Mouse (Mus musculus): ENCODE data around the gene Tex2. TPM values are rescaled to one million over a fixed set of nuclear protein-coding genes. Genes with fewer than 3 reads are reported as not detected.
A peak's percentile ranks its signal among the peaks of the same experiment; 100 is the strongest.

Tex2 gene
- polyA plus RNA-seq, 1 experiment from 2014 or later, result 10.3 TPM

DNA sequence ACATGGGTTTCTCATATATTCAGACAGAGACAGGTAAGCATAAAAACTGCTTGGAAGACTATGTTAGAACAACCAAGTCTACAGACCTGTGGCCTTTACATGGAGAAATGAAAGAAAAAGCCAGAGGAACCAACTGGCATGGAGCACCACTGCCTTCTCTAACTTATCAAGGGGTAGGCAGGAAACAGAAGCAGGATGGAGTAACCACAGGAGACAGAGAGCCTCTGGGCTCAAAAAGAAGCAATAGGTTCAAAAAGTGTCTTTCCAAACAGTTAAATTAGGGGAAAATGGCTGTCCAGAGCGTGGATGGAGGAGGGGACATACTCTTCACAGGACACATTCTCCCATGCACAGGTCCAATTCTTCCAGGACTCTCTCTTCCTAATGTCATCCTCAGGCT is 141.6 kb downstream of the Tex2 start:
- Histone ChIP-seq H3K4me2 (no peak overlapping the region), H3K9ac (no peak overlapping the region), H3K4me3 (replicated peaks) (no peak overlapping the region), H3K9me3 (no peaks in the 10 kb centered on the region), H3K27me3 (replicated peaks) (no peaks in the 10 kb centered on the region), H3K27ac (no peak overlapping the region), H3K36me3 (no peaks in the 10 kb centered on the region), H3K4me1 (0 out of 2 replicates have a peak, but pooled peaks cover 6% of the 10 kb centered on the region)
- ATAC-seq (ENCODE audit: insufficient read depth, low FRiP score, low read depth), result no peak
- WGBS, result 96% methylated on average over 1 of the region's 1 CpGs

DNA sequence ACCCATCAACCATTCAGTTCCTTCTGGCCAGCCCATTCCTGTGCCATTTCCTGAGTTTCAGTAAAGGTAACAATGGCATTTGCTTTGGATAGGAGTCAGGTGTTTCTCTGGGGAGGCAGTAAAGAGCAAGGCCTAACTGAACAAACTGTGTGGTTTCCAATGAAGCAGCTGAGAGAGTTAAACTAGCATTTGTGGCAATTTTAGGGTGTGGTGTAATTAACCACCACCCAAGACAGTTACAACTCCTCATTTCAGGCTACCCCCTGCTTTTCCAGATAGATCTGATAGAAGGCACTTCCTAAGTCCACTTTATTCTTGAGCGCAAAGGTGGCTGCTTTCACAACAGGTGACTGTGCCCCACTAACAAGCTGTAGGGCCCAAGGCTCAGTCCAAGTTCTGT is 144.7 kb downstream of the Tex2 start:
- Histone ChIP-seq H3K4me1 (0 out of 2 replicates have a peak, but pooled peaks cover 6% of the 10 kb centered on the region), H3K9me3 (no peaks in the 10 kb centered on the region), H3K27ac (no peak overlapping the region), H3K36me3 (no peaks in the 10 kb centered on the region), H3K4me3 (replicated peaks) (no peak overlapping the region), H3K4me2 (no peak overlapping the region), H3K9ac (no peak overlapping the region), H3K27me3 (replicated peaks) (no peaks in the 10 kb centered on the region)
- WGBS, result 89% methylated on average over 1 of the region's 1 CpGs
- ATAC-seq (ENCODE audit: insufficient read depth, low FRiP score, low read depth), result no peak

DNA sequence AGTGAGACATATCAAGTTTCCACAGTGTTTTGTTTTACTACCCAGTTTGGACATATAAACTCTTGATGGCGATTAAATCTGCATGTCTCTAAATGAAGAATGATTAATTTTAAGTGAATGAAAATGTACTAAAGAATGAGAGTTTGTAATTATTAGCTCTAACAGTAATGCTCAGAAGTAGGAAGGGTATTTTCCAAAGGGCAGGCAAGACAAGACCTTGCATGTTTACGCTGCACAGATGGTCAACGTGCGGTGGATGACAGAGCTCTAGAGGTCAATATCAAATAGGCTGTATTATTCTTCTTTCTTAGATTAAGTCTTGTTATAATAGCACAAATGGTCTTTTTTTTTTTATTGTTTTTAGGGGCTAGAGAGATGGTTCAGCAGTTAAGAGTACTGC is 147.3 kb downstream of the Tex2 start:
- WGBS, result 69% methylated on average over 4 of the region's 4 CpGs

DNA sequence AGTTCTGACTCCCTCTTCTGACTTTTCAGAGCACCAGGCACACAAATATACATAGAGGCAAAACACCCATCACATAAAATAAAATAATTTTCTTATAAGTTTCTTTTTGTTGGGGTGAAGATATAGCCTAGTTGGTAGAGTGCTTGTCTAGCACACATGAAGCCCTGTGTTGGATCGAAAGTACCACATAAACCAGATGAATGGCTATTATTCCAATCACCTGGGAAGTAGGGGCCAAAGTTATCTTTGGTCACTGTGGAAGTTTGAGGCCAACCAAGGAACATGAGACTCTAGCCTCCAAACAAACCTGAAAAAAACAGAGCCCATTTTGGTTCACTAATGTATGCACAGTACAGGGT is 147.7 kb downstream of the Tex2 start:
- no peak for ATAC-seq (ENCODE audit: insufficient read depth, low FRiP score, low read depth)
- no peak overlapping the region for H3K4me3 ChIP-seq (replicated peaks)
- 98% methylated on average over 1 of the region's 1 CpGs for WGBS

More for the DNA sequence above, 147.3 kb downstream of the Tex2 start:
- no peak for ATAC-seq (ENCODE audit: insufficient read depth, low FRiP score, low read depth)
- H3K4me1 ChIP-seq, result peaks cover 7% of the 10 kb centered on the region; the same call in 1 of the 2 replicates
- H3K4me2 ChIP-seq, result no peak overlapping the region
- no peak overlapping the region for H3K9ac ChIP-seq
- H3K27ac ChIP-seq, result no peak overlapping the region
- no peaks in the 10 kb centered on the region for H3K36me3 ChIP-seq
- no peak overlapping the region for H3K4me3 ChIP-seq (replicated peaks)
- no peaks in the 10 kb centered on the region for H3K9me3 ChIP-seq
- no peaks in the 10 kb centered on the region for H3K27me3 ChIP-seq (replicated peaks)

DNA sequence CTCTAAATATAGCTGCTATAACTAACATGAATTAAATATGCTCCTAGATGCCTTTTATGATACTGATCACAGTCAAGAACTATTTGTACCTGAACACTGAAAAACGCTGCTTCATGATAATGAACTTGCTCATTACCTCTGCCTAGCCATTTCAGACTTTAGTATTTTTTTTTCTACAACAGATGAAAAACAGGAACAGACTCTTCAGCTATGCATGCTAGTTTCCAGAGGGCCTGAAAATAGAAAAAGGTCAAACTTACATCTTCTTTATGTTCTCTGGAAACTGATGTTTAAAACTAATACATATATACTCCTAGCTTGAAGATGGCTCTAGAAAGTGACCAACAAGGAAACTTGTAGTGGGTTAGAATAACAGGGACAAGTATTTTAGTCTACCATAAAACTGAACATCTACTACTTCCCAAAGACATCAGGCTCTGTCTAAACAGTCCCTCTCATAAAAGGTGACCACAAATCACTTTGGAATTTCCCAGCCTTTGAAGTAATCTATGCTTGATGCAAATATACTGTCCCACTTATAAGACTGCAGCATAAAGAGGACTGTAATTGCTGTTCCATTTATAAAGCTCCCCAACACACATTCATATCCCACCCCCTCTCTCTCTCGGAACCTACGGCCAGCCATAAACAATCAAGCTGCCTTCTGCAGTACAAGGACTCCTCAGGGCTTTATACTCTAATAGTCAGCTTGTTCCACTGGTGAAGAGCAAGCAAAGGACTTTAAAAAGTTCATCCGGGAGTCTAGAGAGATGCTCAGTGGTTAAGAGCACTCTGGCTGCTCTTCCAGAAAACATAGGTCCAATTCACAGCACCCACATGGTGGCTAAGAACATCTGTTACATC is 148.3 kb downstream of the Tex2 start:
- H3K27ac ChIP-seq, result no peak overlapping the region
- ATAC-seq (ENCODE audit: insufficient read depth, low FRiP score, low read depth), result no peak
- 69% methylated on average over 4 of the region's 4 CpGs for WGBS
- no peak overlapping the region for H3K4me2 ChIP-seq
- no peak overlapping the region for H3K9ac ChIP-seq
- H3K4me1 ChIP-seq, result peaks cover 7% of the 10 kb centered on the region; the same call in 1 of the 2 replicates
- no peak overlapping the region for H3K4me3 ChIP-seq (replicated peaks)
- H3K9me3 ChIP-seq, result no peaks in the 10 kb centered on the region
- no peaks in the 10 kb centered on the region for H3K27me3 ChIP-seq (replicated peaks)
- no peaks in the 10 kb centered on the region for H3K36me3 ChIP-seq

More for the DNA sequence above, 147.7 kb downstream of the Tex2 start:
- peaks cover 7% of the 10 kb centered on the region; the same call in 1 of the 2 replicates for H3K4me1 ChIP-seq
- H3K27me3 ChIP-seq (replicated peaks), result no peaks in the 10 kb centered on the region
- no peak overlapping the region for H3K9ac ChIP-seq
- H3K4me2 ChIP-seq, result no peak overlapping the region
- H3K9me3 ChIP-seq, result no peaks in the 10 kb centered on the region
- H3K36me3 ChIP-seq, result no peaks in the 10 kb centered on the region
- no peak overlapping the region for H3K27ac ChIP-seq

DNA sequence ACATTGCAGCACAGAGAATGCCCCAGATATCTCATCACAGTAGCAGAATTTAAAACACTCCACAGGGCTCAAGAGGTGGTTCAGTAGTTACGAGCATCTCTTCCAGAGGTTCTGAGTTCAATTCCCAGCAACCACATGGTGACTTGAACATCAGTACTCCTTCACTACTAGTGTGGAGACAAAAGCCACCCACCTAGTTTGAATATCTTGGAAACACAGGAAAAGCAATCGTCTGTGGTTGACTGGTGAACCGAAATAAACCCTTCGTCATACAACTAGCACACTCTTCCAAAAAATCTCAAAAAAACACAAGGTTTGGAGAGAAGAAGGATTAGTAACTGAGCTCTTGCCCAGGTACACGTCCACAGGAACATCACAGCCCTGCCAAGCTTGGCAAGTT is 149.4 kb downstream of the Tex2 start:
- H3K4me2 ChIP-seq, result no peak overlapping the region
- 66% methylated on average over 5 of the region's 5 CpGs for WGBS
- H3K4me3 ChIP-seq (replicated peaks), result no peak overlapping the region
- peaks cover 7% of the 10 kb centered on the region; the same call in 1 of the 2 replicates for H3K4me1 ChIP-seq
- H3K9ac ChIP-seq, result no peak overlapping the region
- ATAC-seq (ENCODE audit: insufficient read depth, low FRiP score, low read depth), result no peak
- no peaks in the 10 kb centered on the region for H3K36me3 ChIP-seq
- H3K9me3 ChIP-seq, result no peaks in the 10 kb centered on the region
- H3K27ac ChIP-seq, result no peak overlapping the region
- no peaks in the 10 kb centered on the region for H3K27me3 ChIP-seq (replicated peaks)

DNA sequence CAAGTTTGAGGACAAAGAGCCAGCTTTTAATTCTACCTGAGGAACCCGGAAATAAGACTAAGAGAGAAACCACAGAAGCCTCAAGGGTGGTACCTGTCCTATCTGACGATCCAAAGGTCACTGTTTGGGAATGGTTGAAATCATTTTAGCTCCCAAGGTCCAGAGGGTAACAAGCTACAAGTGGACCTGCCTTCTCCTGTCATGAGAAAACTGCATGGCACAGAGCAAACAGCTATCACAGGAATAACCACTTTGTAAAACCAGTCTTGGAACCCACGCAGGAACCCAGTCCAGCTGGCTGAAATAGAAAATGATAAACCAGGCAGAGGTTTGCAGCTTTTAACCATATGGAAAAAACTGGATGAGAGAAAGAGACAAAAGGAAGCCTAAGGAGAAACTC is 150.9 kb downstream of the Tex2 start:
- Histone ChIP-seq H3K4me3 (replicated peaks) (no peak overlapping the region), H3K27me3 (replicated peaks) (no peaks in the 10 kb centered on the region), H3K4me1 (peaks cover 7% of the 10 kb centered on the region; the same call in 1 of the 2 replicates), H3K27ac (peak overlapping the region; percentile 46; the same call in 1 of the 2 replicates), H3K9me3 (no peaks in the 10 kb centered on the region), H3K4me2 (no peak overlapping the region), H3K36me3 (no peaks in the 10 kb centered on the region), H3K9ac (no peak overlapping the region)
- WGBS, result 46% methylated on average over 3 of the region's 3 CpGs
- no peak for ATAC-seq (ENCODE audit: insufficient read depth, low FRiP score, low read depth)

DNA sequence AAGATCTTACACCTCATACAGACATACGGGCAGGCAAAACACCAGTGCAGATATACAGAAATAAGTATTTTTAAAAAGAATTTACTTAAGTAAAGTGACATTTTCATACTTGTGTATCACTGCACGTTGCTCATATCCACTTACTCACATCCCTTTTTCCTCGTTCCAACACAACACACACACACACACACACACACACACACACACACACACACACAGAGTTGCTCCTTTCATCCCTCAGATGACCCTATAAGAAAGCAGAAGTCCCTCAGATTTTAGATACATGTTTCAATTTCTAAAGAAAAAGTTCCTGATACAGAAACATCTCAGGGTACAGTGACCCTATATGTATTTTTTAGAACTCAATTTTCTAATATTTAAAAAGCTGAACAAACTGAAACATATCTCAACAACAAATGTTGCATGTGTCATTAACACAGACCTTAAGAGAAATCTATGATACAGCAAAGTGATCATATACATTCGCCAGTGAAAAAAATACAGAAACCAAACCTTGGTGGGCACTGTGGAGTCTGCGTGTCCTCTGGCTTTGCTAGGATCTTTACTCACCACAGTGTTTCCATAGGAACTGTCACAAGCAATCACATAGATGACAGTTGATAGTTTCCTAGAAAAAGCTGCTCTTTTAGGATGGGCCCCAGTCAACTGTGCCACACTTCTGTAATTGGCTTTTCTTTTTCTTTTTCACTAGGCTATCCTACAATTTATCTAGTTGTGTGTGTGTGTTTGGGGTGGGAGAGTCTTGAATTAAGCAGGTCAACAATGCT is 151.9 kb downstream of the Tex2 start:
- no peak overlapping the region for H3K4me2 ChIP-seq
- no peaks in the 10 kb centered on the region for H3K36me3 ChIP-seq
- 76% methylated on average over 5 of the region's 5 CpGs for WGBS
- peaks cover 7% of the 10 kb centered on the region; the same call in 1 of the 2 replicates for H3K4me1 ChIP-seq
- no peaks in the 10 kb centered on the region for H3K9me3 ChIP-seq
- H3K9ac ChIP-seq, result no peak overlapping the region
- no peak for ATAC-seq (ENCODE audit: insufficient read depth, low FRiP score, low read depth)
- H3K27ac ChIP-seq, result no peak overlapping the region
- no peak overlapping the region for H3K4me3 ChIP-seq (replicated peaks)
- no peaks in the 10 kb centered on the region for H3K27me3 ChIP-seq (replicated peaks)

DNA sequence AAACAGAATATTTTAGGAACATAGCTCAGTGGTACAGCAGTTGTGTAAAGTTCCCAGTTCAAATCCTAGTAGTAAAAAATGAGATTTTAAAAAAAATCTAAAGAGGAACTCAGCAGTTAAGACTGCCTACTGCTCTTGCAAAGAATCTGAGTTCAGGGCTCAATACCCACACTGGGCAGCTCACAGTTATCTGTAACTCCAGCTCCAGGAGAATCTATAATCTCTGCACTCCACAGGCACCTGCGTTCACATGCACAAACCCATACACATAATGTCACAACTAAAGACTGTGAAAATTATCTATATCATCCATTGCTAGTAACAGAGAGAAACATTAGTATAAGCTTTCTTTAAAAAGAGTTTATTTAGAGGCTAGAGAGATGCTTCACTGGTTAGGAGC is 152.6 kb downstream of the Tex2 start:
- H3K36me3 ChIP-seq, result no peaks in the 10 kb centered on the region
- no peaks in the 10 kb centered on the region for H3K9me3 ChIP-seq
- H3K4me3 ChIP-seq (replicated peaks), result no peak overlapping the region
- no peaks in the 10 kb centered on the region for H3K27me3 ChIP-seq (replicated peaks)
- H3K4me2 ChIP-seq, result no peak overlapping the region
- no peak for ATAC-seq (ENCODE audit: insufficient read depth, low FRiP score, low read depth)
- H3K4me1 ChIP-seq, result peaks cover 7% of the 10 kb centered on the region; the same call in 1 of the 2 replicates
- WGBS, result 76% methylated on average over 1 of the region's 1 CpGs
- H3K9ac ChIP-seq, result no peak overlapping the region
- no peak overlapping the region for H3K27ac ChIP-seq

DNA sequence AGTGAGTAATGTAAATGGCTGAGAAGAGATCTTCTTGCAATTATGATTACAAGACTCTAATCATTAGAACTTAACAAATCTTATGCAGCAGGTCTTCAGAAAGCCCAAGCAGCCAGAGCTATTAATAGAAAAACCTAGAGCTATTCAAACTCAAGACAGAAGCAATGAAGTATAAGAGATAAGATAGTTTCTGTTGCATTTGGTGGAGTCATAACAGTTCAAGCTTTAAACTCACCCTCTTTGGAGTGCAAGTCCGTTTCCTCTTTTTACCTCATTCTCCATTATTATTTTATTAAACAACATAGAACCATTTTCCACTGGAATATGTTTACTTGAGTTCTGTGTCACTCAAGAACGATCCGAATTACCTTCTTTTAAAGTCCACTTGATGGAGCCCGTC is 154.7 kb downstream of the Tex2 start:
- no peaks in the 10 kb centered on the region for H3K36me3 ChIP-seq
- 91% methylated on average over 4 of the region's 4 CpGs for WGBS
- H3K27ac ChIP-seq, result no peak overlapping the region
- no peak for ATAC-seq (ENCODE audit: insufficient read depth, low FRiP score, low read depth)
- peaks cover 7% of the 10 kb centered on the region; the same call in 1 of the 2 replicates for H3K4me1 ChIP-seq
- no peak overlapping the region for H3K9ac ChIP-seq
- H3K4me2 ChIP-seq, result no peak overlapping the region
- H3K27me3 ChIP-seq (replicated peaks), result no peaks in the 10 kb centered on the region
- H3K9me3 ChIP-seq, result no peaks in the 10 kb centered on the region
- no peak overlapping the region for H3K4me3 ChIP-seq (replicated peaks)
